Mouse (Mus musculus): ENCODE data around the gene Col6a2.
A peak's percentile ranks its signal among the peaks of the same experiment; 100 is the strongest.

Col6a2 gene

GRCm38 (mm10) chr10:76622928-76623680 is at the start of gene Col6a2:
Gene Col6a2 (minus strand): TSS chr10:76623630.
- peak; percentile 79 to 86 for DNase-seq

- DNase-seq: no peak
These were observed 48.5 kb upstream of the Col6a2 start for GRCm38 (mm10) chr10:76671939-76672338.

DNA sequence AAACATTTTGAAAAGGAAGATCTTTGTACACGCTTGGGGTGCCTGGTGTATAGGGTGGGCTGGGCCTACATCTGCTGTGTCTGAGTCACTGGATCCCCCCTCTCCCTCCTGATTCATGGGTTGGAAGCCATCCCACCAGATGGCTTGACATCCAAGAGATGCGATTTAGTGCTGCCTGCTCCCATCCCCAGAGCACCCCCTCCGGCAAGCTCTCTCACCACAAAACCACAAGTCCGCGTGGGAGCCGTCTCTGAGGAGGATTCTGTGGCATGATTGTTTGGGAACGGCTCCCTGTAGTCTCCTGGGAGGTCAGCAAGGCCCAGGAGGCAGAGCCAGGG is 45.5 kb upstream of the Col6a2 start:
- DNase-seq: peak; percentile 16 to 43

- DNase-seq: no peak
These were observed 45.0 kb upstream of the Col6a2 start for GRCm38 (mm10) chr10:76668261-76668946.

- no peak for DNase-seq
These were observed 43.9 kb upstream of the Col6a2 start for GRCm38 (mm10) chr10:76667197-76667805.

GRCm38 (mm10) chr10:76665551-76665950 is 42.1 kb upstream of the Col6a2 start:
- no peak for DNase-seq

GRCm38 (mm10) chr10:76664156-76665115 is 41.0 kb upstream of the Col6a2 start:
- DNase-seq: peak; percentile 70 to 81

DNA sequence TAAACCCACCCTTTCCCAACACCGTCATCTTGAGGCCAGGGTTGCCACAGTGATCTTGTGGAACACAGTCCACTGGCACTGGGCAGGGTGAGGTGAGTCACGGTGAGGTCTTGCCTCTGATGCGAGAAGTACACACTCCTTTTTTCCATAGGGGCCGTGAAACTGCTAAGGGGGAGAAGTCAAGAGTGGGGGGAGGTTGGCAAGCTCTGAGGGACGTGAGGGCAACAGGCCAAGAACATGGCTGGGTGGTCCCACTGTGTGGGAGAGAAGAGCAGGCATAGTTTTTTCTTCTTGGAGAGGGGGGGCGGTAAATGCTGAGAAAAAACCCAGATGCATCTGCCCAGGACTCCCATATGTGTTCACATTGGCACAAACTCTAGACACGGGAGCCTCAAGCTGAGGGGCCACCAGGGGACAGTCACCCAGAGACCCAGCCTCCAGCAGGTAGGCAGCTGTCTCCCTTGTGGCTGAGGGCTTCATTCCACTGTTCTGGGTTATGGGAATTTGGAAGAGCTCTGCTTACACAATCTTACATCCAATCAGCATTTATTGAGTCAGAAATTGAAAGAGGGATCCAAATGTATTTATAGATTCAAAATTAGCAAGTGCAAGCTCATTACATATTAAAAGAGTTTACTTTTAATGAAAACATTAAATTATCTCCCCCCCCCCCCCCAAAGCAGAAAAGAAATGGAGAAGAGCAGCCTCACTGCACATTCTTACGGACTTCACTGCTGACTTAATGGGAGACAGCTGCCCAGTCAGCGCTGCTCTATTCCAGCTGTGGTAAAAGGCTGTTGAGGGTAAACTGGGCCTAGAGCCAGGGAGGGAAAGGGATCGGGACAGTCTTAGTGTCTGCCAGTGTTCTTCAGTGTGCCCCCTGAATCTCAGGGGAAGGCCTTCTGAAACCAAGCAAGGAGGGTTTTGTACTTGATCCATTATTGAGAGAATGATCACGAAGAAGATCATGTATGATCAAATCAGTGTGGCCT is 30.2 kb upstream of the Col6a2 start:
- no peak for DNase-seq

- no peak for DNase-seq
These were observed 27.4 kb upstream of the Col6a2 start for GRCm38 (mm10) chr10:76650662-76651342.

DNA sequence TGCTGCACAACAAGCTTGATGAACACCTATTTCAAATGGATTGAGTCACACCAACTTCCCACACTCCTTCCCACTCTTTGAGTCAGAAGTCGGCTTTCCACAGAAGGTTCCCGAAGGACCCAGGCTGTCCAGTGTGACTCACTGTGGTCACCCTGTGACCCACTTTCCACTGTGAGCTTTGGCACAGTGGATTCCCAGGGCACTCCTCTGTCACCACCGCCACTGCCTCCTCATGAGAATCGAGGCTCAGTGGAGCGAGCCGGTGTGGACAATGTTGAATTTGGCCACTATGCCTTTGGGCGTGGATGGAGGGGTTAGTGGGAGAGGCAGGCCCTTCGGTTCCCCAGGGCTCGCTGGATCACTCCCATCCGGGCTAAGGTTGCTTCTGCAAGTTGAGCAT is 25.3 kb upstream of the Col6a2 start:
- DNase-seq: no peak

GRCm38 (mm10) chr10:76647390-76647789 is 24.0 kb upstream of the Col6a2 start:
- DNase-seq: no peak

GRCm38 (mm10) chr10:76645686-76646085 is 22.3 kb upstream of the Col6a2 start:
- DNase-seq: no peak

DNA sequence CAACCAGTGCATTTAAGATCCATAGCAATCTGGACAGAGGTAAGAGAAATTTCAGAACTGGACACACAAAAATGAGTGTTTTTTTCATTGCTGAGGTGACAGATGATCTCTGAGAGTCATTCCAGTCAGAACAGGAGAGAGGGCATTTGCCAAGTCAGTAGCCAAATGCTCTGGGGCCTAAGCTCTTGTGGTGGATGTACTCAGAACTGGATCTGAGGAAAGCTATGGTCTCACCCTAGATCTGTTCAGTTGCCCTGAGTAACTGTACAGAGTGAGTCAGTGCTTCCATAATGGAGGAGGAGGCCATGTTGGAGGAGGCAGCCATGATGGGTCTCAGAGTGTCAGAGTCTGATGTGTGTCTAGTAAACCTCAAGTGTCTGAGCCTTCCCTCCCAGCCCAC is 21.6 kb upstream of the Col6a2 start:
- no peak for DNase-seq

- no peak for DNase-seq
These were observed 20.6 kb upstream of the Col6a2 start for GRCm38 (mm10) chr10:76643999-76644398.

GRCm38 (mm10) chr10:76643446-76643845 is 20.0 kb upstream of the Col6a2 start:
- DNase-seq: no peak

DNA sequence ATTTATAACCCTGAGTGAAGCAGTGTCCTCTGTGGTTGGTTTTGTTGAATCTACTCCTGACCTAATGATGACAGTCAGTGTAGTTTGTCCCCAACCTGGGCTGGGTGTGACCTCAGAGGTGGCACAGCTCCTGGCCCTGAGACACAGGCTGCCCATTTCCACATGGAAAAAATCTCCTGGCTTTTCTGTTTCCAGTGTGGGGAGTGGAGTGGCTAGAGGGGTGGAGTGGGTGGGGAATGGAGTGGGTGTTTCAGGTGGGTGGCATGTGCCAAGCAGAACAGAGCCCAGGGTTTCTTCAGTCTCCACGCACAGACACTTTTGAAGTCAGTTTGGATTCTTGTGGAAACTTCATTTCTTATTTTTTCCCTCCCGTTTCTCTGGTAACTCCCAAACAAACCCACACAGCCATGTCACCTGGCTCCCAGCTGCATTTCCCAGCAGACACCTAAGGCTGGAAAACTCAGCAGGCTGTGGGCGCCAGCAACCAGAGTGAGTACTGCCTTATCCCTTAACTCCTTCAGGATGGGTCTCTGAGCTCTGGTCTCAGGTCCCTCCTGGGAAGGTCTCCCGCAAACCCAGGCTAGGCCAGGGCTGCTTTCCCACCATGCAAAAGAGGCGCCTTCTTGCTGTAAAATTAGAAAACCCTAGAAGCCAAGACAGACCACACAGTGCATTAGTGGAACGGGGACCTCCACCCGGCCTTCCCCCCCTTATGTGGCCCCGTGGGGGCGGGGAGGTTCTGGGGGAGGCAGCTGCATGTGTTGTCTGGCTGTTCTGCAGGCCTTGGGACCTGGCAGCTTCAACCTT is 19.4 kb upstream of the Col6a2 start:
- DNase-seq: no peak

GRCm38 (mm10) chr10:76641894-76642627 is 18.6 kb upstream of the Col6a2 start:
- DNase-seq: no peak

DNA sequence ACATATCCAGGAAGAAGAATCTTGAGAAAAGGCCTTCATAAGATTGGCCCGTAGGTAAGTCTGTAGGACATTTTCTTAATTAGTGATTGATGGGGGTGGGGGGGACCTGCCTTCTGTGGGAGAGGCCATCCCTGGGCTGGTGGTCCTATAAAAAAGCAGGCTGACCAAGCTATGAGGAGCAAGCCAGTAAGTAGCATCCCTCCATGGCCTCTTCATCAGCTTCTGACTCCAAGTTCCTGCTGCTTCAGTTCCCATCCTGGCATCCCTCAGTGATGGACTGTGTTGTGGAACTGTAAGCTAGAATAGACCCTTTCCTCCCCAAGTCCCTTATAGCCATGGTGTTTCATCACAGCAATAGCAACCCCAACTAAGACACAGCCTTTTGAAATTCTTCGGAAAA is 16.5 kb upstream of the Col6a2 start:
- DNase-seq: no peak

DNA sequence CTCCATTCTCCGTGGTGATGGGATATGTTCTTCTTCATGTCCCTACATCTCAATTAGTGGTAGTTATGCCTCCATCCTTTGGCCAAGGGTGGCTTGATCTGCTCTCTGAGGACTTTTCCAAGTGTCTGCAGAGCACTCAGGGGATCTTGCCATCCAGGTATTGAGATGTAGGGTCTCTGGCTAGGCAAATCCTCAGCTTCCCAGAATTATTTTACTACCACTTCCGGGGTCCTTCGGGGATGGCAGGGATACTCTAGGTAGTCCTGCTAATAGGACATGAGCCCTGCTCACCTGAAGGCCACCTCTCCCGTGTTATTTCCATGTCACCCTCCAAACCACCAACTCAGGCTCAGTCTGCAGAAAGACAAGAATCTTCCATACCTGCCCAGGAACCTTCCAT is 13.2 kb upstream of the Col6a2 start:
- DNase-seq: no peak
